In the genomic region with DNA sequence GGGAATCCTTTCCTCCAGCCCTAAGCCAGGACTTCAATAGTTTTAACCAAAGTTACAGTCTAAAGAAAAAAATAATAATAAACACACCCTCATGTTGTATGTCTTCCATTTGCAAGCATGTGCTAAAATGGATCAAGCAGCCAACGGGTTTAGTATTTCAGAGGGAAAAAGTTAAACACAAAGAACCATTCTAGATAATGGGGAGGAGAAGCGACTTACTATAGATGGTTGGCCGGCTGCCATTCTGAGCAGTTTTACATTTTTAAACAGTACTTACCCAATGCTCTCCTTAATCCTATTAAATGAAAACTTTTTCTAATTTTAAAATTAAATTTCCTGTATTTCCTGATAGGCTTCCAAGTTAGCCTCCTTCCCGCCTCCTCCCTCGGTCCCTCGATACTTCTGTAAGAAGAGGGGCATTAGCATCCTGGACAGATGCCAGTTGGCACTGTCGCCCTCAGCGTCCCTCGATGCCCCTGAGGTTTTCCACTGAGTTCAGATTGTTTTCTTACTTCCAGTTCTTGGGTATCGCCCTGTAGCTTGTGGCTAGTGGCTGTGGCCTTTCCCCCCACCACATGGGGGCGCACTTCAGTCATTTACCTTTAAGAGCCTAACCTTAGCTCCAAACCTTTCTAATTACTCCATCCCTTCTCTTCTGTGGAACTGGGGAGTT, we compare ENCODE assay signal across 8 mouse cellular contexts.
DNase-seq lines count a peak whose midpoint lies in the region; ATAC-seq and TF ChIP-seq lines count a peak whose summit lies in the region.

No protein-coding gene starts in this region.

- peak; percentile 73; the same call in 1 of the 2 replicates for ATAC-seq in forebrain, embryonic 13.5 days
- peak; percentile 43; the same call in 1 of the 2 replicates for ATAC-seq in hindbrain, postnatal 0 days

- H3K4me1 ChIP-seq in forebrain, embryonic 13.5 days = 0 out of 2 replicates have a peak, but pooled peaks cover 3% of the 10 kb centered on the region
- H3K4me1 ChIP-seq in forebrain, embryonic 10.5 days = no peaks in the 10 kb centered on the region
- no peaks in the 10 kb centered on the region for H3K4me1 ChIP-seq in hindbrain, postnatal 0 days (ENCODE audit: insufficient read depth, low read length)

- DNase-seq in forebrain, embryonic 10.5 days (ENCODE audit: extremely low spot score, low spot score) = no peak
- DNase-seq in urinary bladder, postnatal 14 days (ENCODE audit: low spot score) = peak; percentile 42
- no peak for DNase-seq in urinary bladder, postnatal 4 days (ENCODE audit: low spot score in 2 of 2)
- DNase-seq in cerebellum, postnatal 4 days (ENCODE audit: low spot score in 2 of 2) = peak; percentile 30 to 51
- DNase-seq in hindbrain, postnatal 0 days (ENCODE audit: low spot score) = peak; percentile 73
- DNase-seq in lung, adult 18-20 months = peak; percentile 17 to 39
- DNase-seq in splenic B cell, adult 2 months (ENCODE audit: low read depth, low spot score) = peak; percentile 43

- no peak overlapping the region for H3K9ac ChIP-seq in forebrain, embryonic 13.5 days
- no peak overlapping the region for H3K9ac ChIP-seq in hindbrain, postnatal 0 days (replicated peaks; ENCODE audit: low read length)

- no peak overlapping the region for H3K4me2 ChIP-seq in forebrain, embryonic 13.5 days
- no peak overlapping the region for H3K4me2 ChIP-seq in hindbrain, postnatal 0 days (ENCODE audit: low read depth, low read length)

- WGBS in forebrain, embryonic 13.5 days = 45% methylated on average over 11 of the region's 11 CpGs
- whole genome bisulfite sequencing in forebrain, embryonic 10.5 days = 86% methylated on average over 11 of the region's 11 CpGs
- 32% methylated on average over 11 of the region's 11 CpGs for WGBS in hindbrain, postnatal 0 days

- peak; percentile 66 for TF ChIP-seq CTCF in hindbrain, postnatal 0 days (IDR thresholded peaks at IDR 0.05; ENCODE audit: low read depth)

- no peaks in the 10 kb centered on the region for H3K36me3 ChIP-seq in forebrain, embryonic 13.5 days (ENCODE audit: poor library complexity, severe bottlenecking)
- no peaks in the 10 kb centered on the region for H3K36me3 ChIP-seq in forebrain, embryonic 10.5 days (replicated peaks)
- H3K36me3 ChIP-seq in hindbrain, postnatal 0 days (ENCODE audit: insufficient read depth, low read length) = no peaks in the 10 kb centered on the region
- no peaks in the 10 kb centered on the region for H3K36me3 ChIP-seq in splenic B cell, adult 2 months (ENCODE audit: control insufficient read depth, insufficient read depth, low read length, poor library complexity, severe bottlenecking)

- H3K9me3 ChIP-seq in forebrain, embryonic 13.5 days (replicated peaks) = no peaks in the 10 kb centered on the region
- no peaks in the 10 kb centered on the region for H3K9me3 ChIP-seq in forebrain, embryonic 10.5 days
- no peaks in the 10 kb centered on the region for H3K9me3 ChIP-seq in hindbrain, postnatal 0 days (ENCODE audit: low read length)

- no peaks in the 10 kb centered on the region for H3K27me3 ChIP-seq in forebrain, embryonic 13.5 days
- H3K27me3 ChIP-seq in forebrain, embryonic 10.5 days (ENCODE audit: poor library complexity, severe bottlenecking) = no peaks in the 10 kb centered on the region
- no peaks in the 10 kb centered on the region for H3K27me3 ChIP-seq in hindbrain, postnatal 0 days (ENCODE audit: insufficient read depth, low read length)
- H3K27me3 ChIP-seq in splenic B cell, adult 2 months (ENCODE audit: control insufficient read depth, insufficient read depth, low read length, poor library complexity, severe bottlenecking) = no peaks in the 10 kb centered on the region

- no peak overlapping the region for H3K27ac ChIP-seq in forebrain, embryonic 13.5 days
- H3K27ac ChIP-seq in forebrain, embryonic 10.5 days = no peak overlapping the region
- H3K27ac ChIP-seq in hindbrain, postnatal 0 days = no peak overlapping the region

- H3K4me3 ChIP-seq in forebrain, embryonic 13.5 days = no peak overlapping the region
- no peak overlapping the region for H3K4me3 ChIP-seq in forebrain, embryonic 10.5 days
- no peak overlapping the region for H3K4me3 ChIP-seq in hindbrain, postnatal 0 days (ENCODE audit: low read length)

Comparison
In these comparisons a context has a peak if more than half of its experiments do, and no peak if none do; other contexts are left out.
1. DNase-seq: peak in urinary bladder, postnatal 14 days (single experiment), cerebellum, postnatal 4 days (2 of 2), hindbrain, postnatal 0 days (single experiment), lung, adult 18-20 months (2 of 2) and splenic B cell, adult 2 months (single experiment); none in forebrain, embryonic 10.5 days (single experiment) and urinary bladder, postnatal 4 days (0 of 2).